Mouse (Mus musculus) hindbrain, embryonic 10.5 days (tissue): ENCODE data around the gene Yipf3. TPM values are rescaled to one million over a fixed set of nuclear protein-coding genes. Genes with fewer than 3 reads are reported as not detected.

Experiments used
- DNase-seq: peaks from one replicate; pipeline ENCODE4 v3.0.0-alpha.2; 2017; ENCODE audit warnings: low spot score
- H3K27ac ChIP-seq: fragments of 300-500 bp; sonication (generic); 2 replicates; pipeline ENCODE4 v1.5.1; 2016; ENCODE audit warnings: mild to moderate bottlenecking, moderate library complexity
- H3K27me3 ChIP-seq: fragments of 300-500 bp; sonication (generic); 2 replicates; pipeline ENCODE4 v1.6.1; 2016; ENCODE audit warnings: mild to moderate bottlenecking; ENCODE audit not compliant: poor library complexity, insufficient read depth, severe bottlenecking
- H3K36me3 ChIP-seq: fragments of 300-500 bp; sonication (generic); 2 replicates; pipeline ENCODE4 v1.6.1; 2016; ENCODE audit warnings: mild to moderate bottlenecking, moderate library complexity
- H3K4me1 ChIP-seq: fragments of 300-500 bp; sonication (generic); replicated peaks from 2 replicates; pipeline ENCODE4 v1.6.1; 2016; ENCODE audit warnings: mild to moderate bottlenecking
- H3K4me3 ChIP-seq: fragments of 300-500 bp; sonication (generic); 2 replicates; pipeline ENCODE4 v1.5.1; 2016; ENCODE audit warnings: mild to moderate bottlenecking, moderate library complexity
- H3K9me3 ChIP-seq: fragments of 300-500 bp; sonication (generic); 2 replicates; pipeline ENCODE4 v1.6.1; 2016; ENCODE audit warnings: mild to moderate bottlenecking, moderate library complexity
- WGBS: fragments of 180-500 bp; shearing (Covaris S2); methylation state at CpG from one replicate; pipeline ENCODE4 v1.1.7; 2016; 5-methylcytosine and 5-hydroxymethylcytosine counted together
- polyA plus RNA-seq: library from polyadenylated mRNA; unstranded; fragments of >200 nt; fragmentation: Nextera tagmentation; extraction: Ambion mirVana; gene quantifications from 2 replicates; pipeline ENCODE4 v1.2.1, GENCODE M21; 2016

Gene Yipf3
- polyA plus RNA-seq, 1 experiment from 2014 or later: 85.0 TPM

- no peaks in the 10 kb centered on the region for H3K27me3 ChIP-seq
- H3K4me3 ChIP-seq: no peak overlapping the region
- H3K4me1 ChIP-seq: peaks cover 52% of the 10 kb centered on the region
- peaks cover 73% of the 10 kb centered on the region for H3K36me3 ChIP-seq
- no peak for DNase-seq
- H3K27ac ChIP-seq: no peak overlapping the region
- H3K9me3 ChIP-seq: no peaks in the 10 kb centered on the region
- 72% methylated on average over 4 of the region's 4 CpGs for WGBS
Measured at GRCm38 (mm10) chr17:46277586-46277985, 29.7 kb downstream of the Yipf3 start.

GRCm38 (mm10) chr17:46278011-46278765, 30.3 kb downstream of the Yipf3 start:
- no peak overlapping the region for H3K27ac ChIP-seq
- no peaks in the 10 kb centered on the region for H3K9me3 ChIP-seq
- H3K4me3 ChIP-seq: no peak overlapping the region
- H3K36me3 ChIP-seq: peaks cover 67% of the 10 kb centered on the region
- no peaks in the 10 kb centered on the region for H3K27me3 ChIP-seq
- WGBS: 82% methylated on average over 12 of the region's 12 CpGs
- H3K4me1 ChIP-seq: peaks cover 55% of the 10 kb centered on the region
- no peak for DNase-seq

DNA sequence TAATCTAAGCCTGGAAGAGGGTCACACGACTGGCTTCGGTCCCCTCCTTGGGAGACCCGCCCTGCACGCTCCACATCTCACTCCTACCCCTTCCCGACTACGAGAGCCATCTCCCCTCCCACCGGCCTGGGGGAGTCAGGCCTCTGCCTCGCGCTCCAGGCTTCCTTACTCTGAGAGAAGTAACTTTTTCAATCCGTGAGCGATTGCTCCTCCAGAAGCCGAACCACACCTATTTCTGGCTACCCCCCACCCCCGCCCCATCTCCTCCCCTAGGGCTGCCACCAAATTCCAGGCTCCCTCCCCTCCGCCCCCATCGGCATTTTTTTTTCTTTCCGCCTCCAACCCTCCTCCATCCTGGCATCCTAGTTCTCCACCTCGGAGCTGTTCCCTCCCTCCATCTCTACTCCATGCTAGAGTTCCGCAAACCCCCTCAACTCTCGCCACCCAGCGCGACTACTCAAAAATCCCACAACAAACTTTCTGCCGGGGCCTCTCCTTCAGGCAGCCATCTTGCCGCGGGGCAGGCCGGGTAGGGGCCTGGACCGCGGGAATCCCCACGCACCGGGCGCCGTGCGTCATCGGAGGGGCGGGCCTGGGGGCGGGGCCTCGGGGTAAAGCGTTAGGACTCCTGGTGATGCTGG, 34.7 kb downstream of the Yipf3 start, which contains the start of gene Tjap1:
TSS of gene Tjap1 (minus strand) at position 544 of the 641 bp plus-strand sequence.
- peak; percentile 94 for DNase-seq
- Histone ChIP-seq H3K4me1 (peaks cover 56% of the 10 kb centered on the region), H3K4me3 (peak within 1 kb of the TSS; percentile 86), H3K27ac (peak within 1 kb of the TSS; percentile 90), H3K9me3 (no peaks in the 10 kb centered on the region), H3K27me3 (0 out of 2 replicates have a peak, but pooled peaks cover 3% of the 10 kb centered on the region), H3K36me3 (peaks cover 34% of the 10 kb centered on the region)
- under 1% methylated on average over 37 of the region's 37 CpGs for WGBS

GRCm38 (mm10) chr17:46283140-46283539, 35.3 kb downstream of the Yipf3 start:
- 0 out of 2 replicates have a peak, but pooled peaks cover 3% of the 10 kb centered on the region for H3K27me3 ChIP-seq
- H3K4me1 ChIP-seq: peaks cover 58% of the 10 kb centered on the region
- peak overlapping the region; percentile 90 for H3K27ac ChIP-seq
- H3K4me3 ChIP-seq: peak overlapping the region; percentile 86
- no peaks in the 10 kb centered on the region for H3K9me3 ChIP-seq
- peaks cover 28% of the 10 kb centered on the region for H3K36me3 ChIP-seq
- DNase-seq: no peak
- 23% methylated on average over 9 of the region's 9 CpGs for WGBS

DNA sequence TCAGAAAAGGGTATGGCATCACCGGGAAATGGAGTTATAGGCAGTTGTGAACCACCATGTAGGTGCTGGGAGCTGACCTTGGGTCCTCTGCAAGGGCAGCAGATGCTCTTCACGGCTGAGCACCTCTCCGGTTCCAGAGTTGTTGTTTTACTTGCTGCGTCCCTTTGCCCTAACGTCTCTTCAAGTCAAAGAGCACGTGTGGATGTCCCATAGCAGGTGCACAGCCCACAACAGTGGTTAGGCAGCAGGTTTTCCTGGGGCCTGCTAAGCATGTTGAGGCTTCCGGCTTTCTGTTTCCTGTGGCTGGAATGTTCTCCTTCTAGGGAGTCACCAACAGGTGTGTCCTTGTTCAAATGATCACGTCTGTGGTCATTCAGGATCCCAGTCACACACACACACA, 36.0 kb downstream of the Yipf3 start:
- WGBS: 89% methylated on average over 8 of the region's 8 CpGs
- H3K9me3 ChIP-seq: no peaks in the 10 kb centered on the region
- DNase-seq: no peak
- H3K4me1 ChIP-seq: peaks cover 55% of the 10 kb centered on the region
- no peak overlapping the region for H3K4me3 ChIP-seq
- 0 out of 2 replicates have a peak, but pooled peaks cover 3% of the 10 kb centered on the region for H3K27me3 ChIP-seq
- H3K36me3 ChIP-seq: peaks cover 20% of the 10 kb centered on the region
- H3K27ac ChIP-seq: peak overlapping the region; percentile 18; the same call in 1 of the 2 replicates

GRCm38 (mm10) chr17:46284653-46285052, 36.8 kb downstream of the Yipf3 start:
- 49% methylated on average over 7 of the region's 7 CpGs for WGBS
- H3K27ac ChIP-seq: peak overlapping the region; percentile 35; the same call in 1 of the 2 replicates

GRCm38 (mm10) chr17:46285407-46285806, 37.5 kb downstream of the Yipf3 start:
- DNase-seq: no peak
- Histone ChIP-seq H3K27ac (no peak overlapping the region), H3K27me3 (0 out of 2 replicates have a peak, but pooled peaks cover 3% of the 10 kb centered on the region), H3K4me1 (peaks cover 55% of the 10 kb centered on the region), H3K36me3 (peaks cover 5% of the 10 kb centered on the region), H3K4me3 (no peak overlapping the region), H3K9me3 (no peaks in the 10 kb centered on the region)
- WGBS: 78% methylated on average over 6 of the region's 6 CpGs

More at GRCm38 (mm10) chr17:46284653-46285052, 36.8 kb downstream of the Yipf3 start:
- Histone ChIP-seq H3K27me3 (0 out of 2 replicates have a peak, but pooled peaks cover 3% of the 10 kb centered on the region), H3K4me1 (peaks cover 55% of the 10 kb centered on the region), H3K4me3 (no peak overlapping the region), H3K36me3 (peaks cover 13% of the 10 kb centered on the region), H3K9me3 (no peaks in the 10 kb centered on the region)
- DNase-seq: peak; percentile 45

GRCm38 (mm10) chr17:46287678-46288095, 39.8 kb downstream of the Yipf3 start:
- peaks cover 36% of the 10 kb centered on the region for H3K4me1 ChIP-seq
- peak; percentile 27 for DNase-seq
- no peaks in the 10 kb centered on the region for H3K36me3 ChIP-seq
- peaks cover 7% of the 10 kb centered on the region; the same call in 1 of the 2 replicates for H3K27me3 ChIP-seq
- no peak overlapping the region for H3K4me3 ChIP-seq
- WGBS: 68% methylated on average over 11 of the region's 11 CpGs
- no peaks in the 10 kb centered on the region for H3K9me3 ChIP-seq
- peak overlapping the region; percentile 66 for H3K27ac ChIP-seq

- Histone ChIP-seq H3K36me3 (no peaks in the 10 kb centered on the region), H3K9me3 (no peaks in the 10 kb centered on the region), H3K27me3 (peaks cover 83% of the 10 kb centered on the region), H3K27ac (no peak overlapping the region), H3K4me1 (peaks cover 27% of the 10 kb centered on the region), H3K4me3 (peak overlapping the region; percentile 70; the same call in 1 of the 2 replicates)
- DNase-seq: no peak
- 51% methylated on average over 6 of the region's 6 CpGs for WGBS
Measured at GRCm38 (mm10) chr17:46296601-46297000, 48.7 kb downstream of the Yipf3 start.

GRCm38 (mm10) chr17:46297028-46297363, 49.1 kb downstream of the Yipf3 start:
- Histone ChIP-seq H3K9me3 (no peaks in the 10 kb centered on the region), H3K27me3 (peaks cover 87% of the 10 kb centered on the region), H3K36me3 (no peaks in the 10 kb centered on the region), H3K27ac (peak overlapping the region; percentile 70; the same call in 1 of the 2 replicates), H3K4me1 (peaks cover 27% of the 10 kb centered on the region), H3K4me3 (peak overlapping the region; percentile 70)
- no peak for DNase-seq
- WGBS: 15% methylated on average over 6 of the region's 6 CpGs

DNA sequence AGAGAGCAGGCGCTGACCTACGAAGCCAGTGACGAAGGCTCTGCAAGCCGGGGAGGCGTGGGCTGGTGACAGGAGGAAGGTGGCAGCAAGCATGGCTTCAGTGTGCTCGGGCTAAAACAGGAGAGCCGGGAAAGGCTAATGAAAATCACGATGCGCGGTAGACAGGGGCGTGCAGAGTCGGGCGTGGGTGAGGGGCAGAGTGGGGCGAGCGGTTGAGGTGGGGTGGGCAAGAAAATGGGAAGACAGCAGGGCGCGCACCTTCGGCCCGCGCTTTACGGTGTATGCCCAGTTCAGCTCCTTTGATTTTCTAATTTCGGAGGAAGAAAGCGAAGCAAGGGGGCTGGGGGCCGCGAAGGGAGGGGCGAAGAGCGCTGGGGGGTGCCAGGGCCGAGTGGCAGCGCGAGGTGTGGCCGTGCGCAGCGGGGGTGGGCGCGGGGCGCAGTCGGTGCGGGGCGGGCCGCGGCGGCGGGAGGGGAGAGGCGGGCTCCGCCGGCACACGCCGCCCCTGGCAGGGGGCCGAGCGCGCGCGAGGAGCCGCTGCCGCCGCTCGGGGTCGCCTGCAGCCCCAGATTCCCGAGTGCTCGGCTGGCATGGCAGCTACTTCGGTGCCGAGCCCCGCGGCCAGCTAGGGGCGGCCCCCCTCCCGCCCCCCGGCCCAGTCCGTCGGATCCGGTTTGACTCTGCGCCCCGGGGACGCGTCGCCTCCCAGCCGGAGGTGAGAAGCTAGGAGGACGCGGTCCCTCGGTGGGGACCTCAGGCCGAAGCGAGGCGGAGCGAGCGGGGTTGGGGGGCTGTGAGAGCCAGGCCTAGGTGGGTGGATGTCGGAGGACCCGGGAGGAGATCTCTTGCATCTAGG, 49.7 kb downstream of the Yipf3 start, which contains the start of gene Dlk2:
TSS of gene Dlk2 (plus strand) at position 58 of the 856 bp plus-strand sequence.
- peak; percentile 50 for DNase-seq
- under 1% methylated on average over 86 of the region's 86 CpGs for WGBS
- peak within 1 kb of the TSS; percentile 70 for H3K4me3 ChIP-seq
- peaks cover 27% of the 10 kb centered on the region for H3K4me1 ChIP-seq
- H3K9me3 ChIP-seq: no peaks in the 10 kb centered on the region
- no peaks in the 10 kb centered on the region for H3K36me3 ChIP-seq
- peaks cover 88% of the 10 kb centered on the region for H3K27me3 ChIP-seq
- peak within 1 kb of the TSS; percentile 70 for H3K27ac ChIP-seq
